Mouse (Mus musculus) limb, embryonic 13.5 days (tissue): ENCODE measurements around the gene BC061237. TPM values are rescaled to one million over a fixed set of nuclear protein-coding genes. Genes with fewer than 3 reads are reported as not detected.
"Not testable (repeated sequence)": the region's sequence is repeated elsewhere in the genome, so short reads cannot be mapped to it uniquely, and the experiment has no call there.

Experiments used
- ATAC-seq: fragments of 200-750 bp; cut with Nextera tagmentation; 2 replicates; pipeline ENCODE4 v1.8.0; 2017; ENCODE audit warnings: low read depth, moderate number of reproducible peaks, moderate TSS enrichment; ENCODE audit not compliant: low FRiP score
- H3K27ac ChIP-seq: fragments of 300-500 bp; sonication (generic); 2 replicates; pipeline ENCODE4 v1.5.1; 2015; ENCODE audit warnings: inconsistent platforms, mild to moderate bottlenecking, moderate library complexity
- H3K27me3 ChIP-seq: fragments of 300-500 bp; sonication (generic); 2 replicates; pipeline ENCODE4 v1.6.1; 2015; ENCODE audit warnings: mild to moderate bottlenecking, inconsistent platforms
- H3K36me3 ChIP-seq: fragments of 300-500 bp; sonication (generic); 2 replicates; pipeline ENCODE4 v1.6.1; 2015; ENCODE audit warnings: inconsistent platforms, mild to moderate bottlenecking, moderate library complexity
- H3K4me1 ChIP-seq: fragments of 300-500 bp; sonication (generic); 2 replicates; pipeline ENCODE4 v1.6.1; 2015; ENCODE audit warnings: inconsistent platforms
- H3K4me2 ChIP-seq: fragments of 300-500 bp; sonication (generic); replicated peaks from 2 replicates; pipeline ENCODE4 v1.6.1; 2015; ENCODE audit warnings: inconsistent platforms, mild to moderate bottlenecking, moderate library complexity
- H3K4me3 ChIP-seq: fragments of 300-500 bp; sonication (generic); 2 replicates; pipeline ENCODE4 v1.5.1; 2015; ENCODE audit warnings: moderate library complexity, mild to moderate bottlenecking, inconsistent platforms
- H3K9ac ChIP-seq: fragments of 300-500 bp; sonication (generic); 2 replicates; pipeline ENCODE4 v1.6.1; 2015; ENCODE audit warnings: mild to moderate bottlenecking, inconsistent platforms
- H3K9me3 ChIP-seq: fragments of 300-500 bp; sonication (generic); 2 replicates; pipeline ENCODE4 v1.6.1; 2016; ENCODE audit warnings: inconsistent platforms
- WGBS: fragments of 180-500 bp; shearing (Covaris S2); methylation state at CpG from one replicate; pipeline ENCODE4 v1.1.7; 2015; 5-methylcytosine and 5-hydroxymethylcytosine counted together
- polyA plus RNA-seq: library from polyadenylated mRNA; unstranded; fragments of >200 nt; fragmentation: Nextera tagmentation; extraction: Ambion mirVana; gene quantifications from 2 replicates; pipeline ENCODE4 v1.2.1, GENCODE M21; 2015

The BC061237 gene
- not detected in 2 replicates for polyA plus RNA-seq

DNA sequence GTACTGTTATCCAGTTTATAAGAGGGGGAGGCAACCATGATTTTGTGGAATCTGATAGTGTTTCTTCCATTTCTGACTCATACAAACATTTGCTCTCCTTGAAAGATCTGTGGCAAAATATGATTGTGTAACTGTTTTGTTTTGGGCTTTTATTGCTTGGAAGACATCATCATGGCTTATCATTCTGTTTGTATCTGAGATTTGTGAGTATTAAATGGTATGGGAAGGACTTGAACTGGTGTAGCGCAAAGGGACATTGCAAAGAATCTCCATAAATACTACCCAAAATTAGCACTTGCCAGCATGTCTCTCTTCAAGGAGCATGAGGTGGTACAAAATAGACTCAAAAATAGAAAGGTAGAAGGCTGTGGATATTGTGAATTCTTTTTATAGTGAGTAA lies at the start of gene BC061237:
TSS of gene BC061237 (plus strand) at position 301 of the 400 bp plus-strand sequence.
- ATAC-seq, H3K27me3 ChIP-seq, H3K4me3 ChIP-seq, H3K36me3 ChIP-seq, H3K4me2 ChIP-seq, H3K27ac ChIP-seq, H3K9me3 ChIP-seq, H3K4me1 ChIP-seq, H3K9ac ChIP-seq: not testable (repeated sequence)
- 82% methylated on average over 1 of the region's 1 CpGs for WGBS

DNA sequence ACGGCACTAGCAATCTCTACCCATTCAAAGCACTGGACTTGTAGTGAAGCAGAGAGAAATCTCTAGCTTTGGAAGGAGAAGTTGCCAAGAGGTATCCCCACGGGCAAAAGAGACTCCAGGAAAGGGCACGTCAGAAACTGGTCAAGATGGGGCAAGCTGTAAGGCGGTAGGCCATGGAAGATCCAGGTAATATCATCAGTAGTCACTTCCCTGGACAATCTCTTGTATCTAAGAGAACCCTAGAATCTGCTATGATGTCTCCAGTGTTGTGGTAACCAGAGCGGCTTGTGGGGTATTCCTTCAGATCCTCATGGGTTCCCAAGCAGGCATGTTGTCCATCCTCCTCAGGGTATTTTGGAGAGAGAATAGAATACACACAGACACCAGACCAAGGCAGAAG lies 25.7 kb downstream of the BC061237 start, which contains the start of gene Gm17093:
TSS of gene Gm17093 (plus strand) at position 301 of the 400 bp plus-strand sequence.
- ATAC-seq = not testable (repeated sequence)
- 86% methylated on average over 5 of the region's 5 CpGs for WGBS

GRCm38 (mm10) chr14:44547961-44548360 lies 55.7 kb downstream of the BC061237 start:
- not testable (repeated sequence) for H3K4me3 ChIP-seq, H3K9me3 ChIP-seq, H3K27ac ChIP-seq, ATAC-seq, H3K27me3 ChIP-seq, H3K4me2 ChIP-seq, H3K9ac ChIP-seq, H3K4me1 ChIP-seq, H3K36me3 ChIP-seq
- WGBS = 79% methylated on average over 5 of the region's 5 CpGs

More for the DNA sequence above, 25.7 kb downstream of the BC061237 start, which contains the start of gene Gm17093:
- not testable (repeated sequence) for H3K36me3 ChIP-seq, H3K9ac ChIP-seq, H3K9me3 ChIP-seq, H3K4me3 ChIP-seq, H3K4me1 ChIP-seq, H3K27me3 ChIP-seq, H3K27ac ChIP-seq, H3K4me2 ChIP-seq

Other genes starting within 250 kb of the BC061237 start
- gene Gm8220, start 206.9 kb upstream of the BC061237 start, polyA plus RNA-seq = not detected in 2 replicates
- gene Gm5930, start 153.9 kb upstream of the BC061237 start, polyA plus RNA-seq = not detected in 2 replicates
- not detected in 2 replicates for gene Gm8229, start 127.1 kb upstream of the BC061237 start, polyA plus RNA-seq
- gene Gm3371, start 81.8 kb upstream of the BC061237 start, polyA plus RNA-seq = not detected in 2 replicates
- gene Gm8232, start 58.8 kb upstream of the BC061237 start, polyA plus RNA-seq = not detected in 2 replicates
- gene Gm17093, start 25.8 kb downstream of the BC061237 start, polyA plus RNA-seq = not detected in 2 replicates
- not detected in 2 replicates for gene Gm8247, start 90.7 kb downstream of the BC061237 start, polyA plus RNA-seq
- not detected in 2 replicates for gene Gm5624, start 135.5 kb downstream of the BC061237 start, polyA plus RNA-seq
- not detected in 2 replicates for gene Gm8257, start 214.0 kb downstream of the BC061237 start, polyA plus RNA-seq